Mouse (Mus musculus): Measurements from ENCODE around the gene Gm11562. TPM values are rescaled to one million over a fixed set of nuclear protein-coding genes. Genes with fewer than 3 reads are reported as not detected.

The Gm11562 gene
- total and polyA plus RNA-seq, 3 experiments, result not detected

DNA sequence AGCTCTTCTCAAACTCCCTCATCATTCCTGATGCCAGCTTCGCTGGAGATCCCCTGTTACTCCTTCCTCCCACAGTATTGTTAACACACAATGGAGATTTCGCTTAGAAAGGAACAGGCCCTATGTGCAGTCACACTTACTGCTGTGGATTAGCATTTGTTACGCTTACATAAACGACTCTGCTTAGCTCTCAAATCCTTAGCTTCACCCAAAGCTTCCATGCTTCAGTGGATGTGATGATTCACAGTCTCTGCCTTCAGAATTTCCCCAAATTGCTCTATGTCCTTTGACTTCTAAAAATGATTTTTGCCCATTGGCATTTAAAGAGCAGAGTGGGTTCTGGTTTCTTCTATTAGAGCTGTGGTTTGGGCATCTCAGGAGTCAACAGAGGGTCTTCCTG lies 47.1 kb downstream of the Gm11562 start:
- H3K27me3 ChIP-seq (ENCODE audit: control insufficient read depth in 1 of 2, insufficient read depth in 2 of 2, low read length in 2 of 2), result no peaks in the 10 kb centered on the region
- no peaks in the 10 kb centered on the region for H3K36me3 ChIP-seq (ENCODE audit: control insufficient read depth in 1 of 2, insufficient read depth in 2 of 2, low read length in 2 of 2)
- no peaks in the 10 kb centered on the region for H3K9me3 ChIP-seq (replicated peaks; ENCODE audit: insufficient read depth, low read length)
- H3K9ac ChIP-seq (ENCODE audit: control insufficient read depth, low read depth, low read length, poor library complexity, severe bottlenecking), result no peak overlapping the region
- H3K79me2 ChIP-seq (ENCODE audit: control insufficient read depth, insufficient read depth, low read length, poor library complexity), result no peaks in the 10 kb centered on the region
- TF ChIP-seq ZC3H11A (IDR thresholded peaks at IDR 0.05; ENCODE audit: low read depth, low read length) (no peak), MAZ (IDR thresholded peaks at IDR 0.05; ENCODE audit: low read depth, low read length) (no peak), KAT2A (conservative IDR thresholded peaks at IDR 0.05; ENCODE audit: low read depth, low read length) (no peak), UBTF (IDR thresholded peaks at IDR 0.05; ENCODE audit: borderline replicate concordance, insufficient read depth, low read depth, low read length) (no peak), MAX (IDR thresholded peaks at IDR 0.05; ENCODE audit: low read length) (no peak), RCOR1 (IDR thresholded peaks at IDR 0.05; ENCODE audit: low read depth, low read length) (no peak), TCF12 (IDR thresholded peaks at IDR 0.05; ENCODE audit: low read depth, low read length) (no peak), ZKSCAN1 (IDR thresholded peaks at IDR 0.05; ENCODE audit: low read depth, low read length) (no peak), NRF1 (IDR thresholded peaks at IDR 0.05; ENCODE audit: insufficient read depth, low read depth, low read length, poor library complexity, severe bottlenecking) (no peak), NELFE (IDR thresholded peaks at IDR 0.05; ENCODE audit: low read depth, low read length) (no peak), MEF2A (IDR thresholded peaks at IDR 0.05; ENCODE audit: extremely low read depth, insufficient replicate concordance, low read depth, low read length, poor library complexity, severe bottlenecking) (no peak), POLR2AphosphoS5 (IDR thresholded peaks at IDR 0.05; ENCODE audit: borderline replicate concordance, low read depth, low read length) (no peak)
- no peak overlapping the region for H3K4me3 ChIP-seq (ENCODE audit: control insufficient read depth in 1 of 2, insufficient read depth in 1 of 2, low read depth in 2 of 2, low read length in 2 of 2)
- H3K27ac ChIP-seq (ENCODE audit: control insufficient read depth, low read depth, low read length), result no peak overlapping the region
- DNase-seq (ENCODE audit: low read depth, low spot score), result no peak
- no peaks in the 10 kb centered on the region for H3K4me1 ChIP-seq (ENCODE audit: control insufficient read depth in 1 of 2, insufficient read depth in 2 of 2, low read length in 2 of 2)

Other genes starting within 250 kb of the Gm11562 start
Only the 30 nearest of the 38 such genes appear.
- not detected in 2 replicates for gene Krt20, start 182.3 kb downstream of the Gm11562 start, total RNA-seq (2012; rRNA removed)
- not detected for gene Krt20, start 182.3 kb downstream of the Gm11562 start, polyA plus RNA-seq (2012; ENCODE audit: insufficient read depth in 1 of 2, insufficient read length in 2 of 2, low read depth in 1 of 2, low replicate concordance in 2 of 2, missing spikeins in 1 of 2)
- not detected in 2 replicates for gene Krt23, start 127.3 kb downstream of the Gm11562 start, total RNA-seq (2012; rRNA removed)
- not detected for gene Krt23, start 127.3 kb downstream of the Gm11562 start, polyA plus RNA-seq (2012; ENCODE audit: insufficient read depth in 1 of 2, insufficient read length in 2 of 2, low read depth in 1 of 2, low replicate concordance in 2 of 2, missing spikeins in 1 of 2)
- not detected in 2 replicates for gene Krt39, start 99.1 kb downstream of the Gm11562 start, total RNA-seq (2012; rRNA removed)
- not detected for gene Krt39, start 99.1 kb downstream of the Gm11562 start, polyA plus RNA-seq (2012; ENCODE audit: insufficient read depth in 1 of 2, insufficient read length in 2 of 2, low read depth in 1 of 2, low replicate concordance in 2 of 2, missing spikeins in 1 of 2)
- gene Krt40, start 77.3 kb downstream of the Gm11562 start, total RNA-seq (2012; rRNA removed), result not detected in 2 replicates
- gene Krt40, start 77.3 kb downstream of the Gm11562 start, polyA plus RNA-seq (2012; ENCODE audit: insufficient read depth in 1 of 2, insufficient read length in 2 of 2, low read depth in 1 of 2, low replicate concordance in 2 of 2, missing spikeins in 1 of 2), result not detected
- gene Krtap3-3, start 69.6 kb downstream of the Gm11562 start, total RNA-seq (2012; rRNA removed), result not detected in 2 replicates
- not detected for gene Krtap3-3, start 69.6 kb downstream of the Gm11562 start, polyA plus RNA-seq (2012; ENCODE audit: insufficient read depth in 1 of 2, insufficient read length in 2 of 2, low read depth in 1 of 2, low replicate concordance in 2 of 2, missing spikeins in 1 of 2)
- not detected in 2 replicates for gene Krtap3-2, start 63.6 kb downstream of the Gm11562 start, total RNA-seq (2012; rRNA removed)
- not detected for gene Krtap3-2, start 63.6 kb downstream of the Gm11562 start, polyA plus RNA-seq (2012; ENCODE audit: insufficient read depth in 1 of 2, insufficient read length in 2 of 2, low read depth in 1 of 2, low replicate concordance in 2 of 2, missing spikeins in 1 of 2)
- gene Gm11939, start 61.0 kb downstream of the Gm11562 start, total RNA-seq (2012; rRNA removed), result not detected in 2 replicates
- not detected for gene Gm11939, start 61.0 kb downstream of the Gm11562 start, polyA plus RNA-seq (2012; ENCODE audit: insufficient read depth in 1 of 2, insufficient read length in 2 of 2, low read depth in 1 of 2, low replicate concordance in 2 of 2, missing spikeins in 1 of 2)
- gene Krtap3-1, start 53.8 kb downstream of the Gm11562 start, total RNA-seq (2012; rRNA removed), result not detected in 2 replicates
- not detected for gene Krtap3-1, start 53.8 kb downstream of the Gm11562 start, polyA plus RNA-seq (2012; ENCODE audit: insufficient read depth in 1 of 2, insufficient read length in 2 of 2, low read depth in 1 of 2, low replicate concordance in 2 of 2, missing spikeins in 1 of 2)
- gene Krtap1-5, start 39.4 kb downstream of the Gm11562 start, total RNA-seq (2012; rRNA removed), result not detected in 2 replicates
- gene Krtap1-5, start 39.4 kb downstream of the Gm11562 start, polyA plus RNA-seq (2012; ENCODE audit: insufficient read depth in 1 of 2, insufficient read length in 2 of 2, low read depth in 1 of 2, low replicate concordance in 2 of 2, missing spikeins in 1 of 2), result not detected
- not detected in 2 replicates for gene Krtap1-4, start 36.8 kb downstream of the Gm11562 start, total RNA-seq (2012; rRNA removed)
- not detected for gene Krtap1-4, start 36.8 kb downstream of the Gm11562 start, polyA plus RNA-seq (2012; ENCODE audit: insufficient read depth in 1 of 2, insufficient read length in 2 of 2, low read depth in 1 of 2, low replicate concordance in 2 of 2, missing spikeins in 1 of 2)
- not detected in 2 replicates for gene Krtap1-3, start 29.1 kb downstream of the Gm11562 start, total RNA-seq (2012; rRNA removed)
- not detected for gene Krtap1-3, start 29.1 kb downstream of the Gm11562 start, polyA plus RNA-seq (2012; ENCODE audit: insufficient read depth in 1 of 2, insufficient read length in 2 of 2, low read depth in 1 of 2, low replicate concordance in 2 of 2, missing spikeins in 1 of 2)
- not detected in 2 replicates for gene Krtap9-3, start 22.3 kb downstream of the Gm11562 start, total RNA-seq (2012; rRNA removed)
- gene Krtap9-3, start 22.3 kb downstream of the Gm11562 start, polyA plus RNA-seq (2012; ENCODE audit: insufficient read depth in 1 of 2, insufficient read length in 2 of 2, low read depth in 1 of 2, low replicate concordance in 2 of 2, missing spikeins in 1 of 2), result not detected
- not detected in 2 replicates for gene Gm11938, start 17.1 kb downstream of the Gm11562 start, total RNA-seq (2012; rRNA removed)
- gene Gm11938, start 17.1 kb downstream of the Gm11562 start, polyA plus RNA-seq (2012; ENCODE audit: insufficient read depth in 1 of 2, insufficient read length in 2 of 2, low read depth in 1 of 2, low replicate concordance in 2 of 2, missing spikeins in 1 of 2), result not detected
- not detected in 2 replicates for gene Gm11937, start 10.2 kb downstream of the Gm11562 start, total RNA-seq (2012; rRNA removed)
- gene Gm11937, start 10.2 kb downstream of the Gm11562 start, polyA plus RNA-seq (2012; ENCODE audit: insufficient read depth in 1 of 2, insufficient read length in 2 of 2, low read depth in 1 of 2, low replicate concordance in 2 of 2, missing spikeins in 1 of 2), result not detected
- not detected in 2 replicates for gene Krtap2-4, start 5.6 kb downstream of the Gm11562 start, total RNA-seq (2012; rRNA removed)
- gene Krtap2-4, start 5.6 kb downstream of the Gm11562 start, polyA plus RNA-seq (2012; ENCODE audit: insufficient read depth in 1 of 2, insufficient read length in 2 of 2, low read depth in 1 of 2, low replicate concordance in 2 of 2, missing spikeins in 1 of 2), result not detected
- not detected in 2 replicates for gene Krtap4-1, start 7.8 kb upstream of the Gm11562 start, total RNA-seq (2012; rRNA removed)
- gene Krtap4-1, start 7.8 kb upstream of the Gm11562 start, polyA plus RNA-seq (2012; ENCODE audit: insufficient read depth in 1 of 2, insufficient read length in 2 of 2, low read depth in 1 of 2, low replicate concordance in 2 of 2, missing spikeins in 1 of 2), result not detected
- gene Krtap4-2, start 14.6 kb upstream of the Gm11562 start, total RNA-seq (2012; rRNA removed), result not detected in 2 replicates
- not detected for gene Krtap4-2, start 14.6 kb upstream of the Gm11562 start, polyA plus RNA-seq (2012; ENCODE audit: insufficient read depth in 1 of 2, insufficient read length in 2 of 2, low read depth in 1 of 2, low replicate concordance in 2 of 2, missing spikeins in 1 of 2)
- gene Krtap4-7, start 23.7 kb upstream of the Gm11562 start, total RNA-seq (2012; rRNA removed), result not detected in 2 replicates
- not detected for gene Krtap4-7, start 23.7 kb upstream of the Gm11562 start, polyA plus RNA-seq (2012; ENCODE audit: insufficient read depth in 1 of 2, insufficient read length in 2 of 2, low read depth in 1 of 2, low replicate concordance in 2 of 2, missing spikeins in 1 of 2)
- not detected in 2 replicates for gene Gm11555, start 29.8 kb upstream of the Gm11562 start, total RNA-seq (2012; rRNA removed)
- gene Gm11555, start 29.8 kb upstream of the Gm11562 start, polyA plus RNA-seq (2012; ENCODE audit: insufficient read depth in 1 of 2, insufficient read length in 2 of 2, low read depth in 1 of 2, low replicate concordance in 2 of 2, missing spikeins in 1 of 2), result not detected
- not detected in 2 replicates for gene Gm11563, start 38.5 kb upstream of the Gm11562 start, total RNA-seq (2012; rRNA removed)
- not detected for gene Gm11563, start 38.5 kb upstream of the Gm11562 start, polyA plus RNA-seq (2012; ENCODE audit: insufficient read depth in 1 of 2, insufficient read length in 2 of 2, low read depth in 1 of 2, low replicate concordance in 2 of 2, missing spikeins in 1 of 2)
- gene Krtap4-6, start 45.5 kb upstream of the Gm11562 start, total RNA-seq (2012; rRNA removed), result not detected in 2 replicates
- not detected for gene Krtap4-6, start 45.5 kb upstream of the Gm11562 start, polyA plus RNA-seq (2012; ENCODE audit: insufficient read depth in 1 of 2, insufficient read length in 2 of 2, low read depth in 1 of 2, low replicate concordance in 2 of 2, missing spikeins in 1 of 2)
- gene Gm14190, start 70.3 kb upstream of the Gm11562 start, total RNA-seq (2012; rRNA removed), result not detected in 2 replicates
- not detected for gene Gm14190, start 70.3 kb upstream of the Gm11562 start, polyA plus RNA-seq (2012; ENCODE audit: insufficient read depth in 1 of 2, insufficient read length in 2 of 2, low read depth in 1 of 2, low replicate concordance in 2 of 2, missing spikeins in 1 of 2)
- gene Gm14180, start 113.9 kb upstream of the Gm11562 start, total RNA-seq (2012; rRNA removed), result not detected in 2 replicates
- gene Gm14180, start 113.9 kb upstream of the Gm11562 start, polyA plus RNA-seq (2012; ENCODE audit: insufficient read depth in 1 of 2, insufficient read length in 2 of 2, low read depth in 1 of 2, low replicate concordance in 2 of 2, missing spikeins in 1 of 2), result not detected
- gene Gm11595, start 152.5 kb upstream of the Gm11562 start, total RNA-seq (2012; rRNA removed), result not detected in 2 replicates
- not detected for gene Gm11595, start 152.5 kb upstream of the Gm11562 start, polyA plus RNA-seq (2012; ENCODE audit: insufficient read depth in 1 of 2, insufficient read length in 2 of 2, low read depth in 1 of 2, low replicate concordance in 2 of 2, missing spikeins in 1 of 2)
- not detected in 2 replicates for gene Krtap4-8, start 160.3 kb upstream of the Gm11562 start, total RNA-seq (2012; rRNA removed)
- not detected for gene Krtap4-8, start 160.3 kb upstream of the Gm11562 start, polyA plus RNA-seq (2012; ENCODE audit: insufficient read depth in 1 of 2, insufficient read length in 2 of 2, low read depth in 1 of 2, low replicate concordance in 2 of 2, missing spikeins in 1 of 2)
- gene Krtap4-9, start 164.8 kb upstream of the Gm11562 start, total RNA-seq (2012; rRNA removed), result not detected in 2 replicates
- not detected for gene Krtap4-9, start 164.8 kb upstream of the Gm11562 start, polyA plus RNA-seq (2012; ENCODE audit: insufficient read depth in 1 of 2, insufficient read length in 2 of 2, low read depth in 1 of 2, low replicate concordance in 2 of 2, missing spikeins in 1 of 2)
- gene Gm11596, start 173.0 kb upstream of the Gm11562 start, total RNA-seq (2012; rRNA removed), result not detected in 2 replicates
- not detected for gene Gm11596, start 173.0 kb upstream of the Gm11562 start, polyA plus RNA-seq (2012; ENCODE audit: insufficient read depth in 1 of 2, insufficient read length in 2 of 2, low read depth in 1 of 2, low replicate concordance in 2 of 2, missing spikeins in 1 of 2)
- not detected in 2 replicates for gene Gm11569, start 178.5 kb upstream of the Gm11562 start, total RNA-seq (2012; rRNA removed)
- not detected for gene Gm11569, start 178.5 kb upstream of the Gm11562 start, polyA plus RNA-seq (2012; ENCODE audit: insufficient read depth in 1 of 2, insufficient read length in 2 of 2, low read depth in 1 of 2, low replicate concordance in 2 of 2, missing spikeins in 1 of 2)
- not detected in 2 replicates for gene Gm11554, start 184.0 kb upstream of the Gm11562 start, total RNA-seq (2012; rRNA removed)
- not detected for gene Gm11554, start 184.0 kb upstream of the Gm11562 start, polyA plus RNA-seq (2012; ENCODE audit: insufficient read depth in 1 of 2, insufficient read length in 2 of 2, low read depth in 1 of 2, low replicate concordance in 2 of 2, missing spikeins in 1 of 2)
- not detected in 2 replicates for gene Krtap4-13, start 189.5 kb upstream of the Gm11562 start, total RNA-seq (2012; rRNA removed)
- not detected for gene Krtap4-13, start 189.5 kb upstream of the Gm11562 start, polyA plus RNA-seq (2012; ENCODE audit: insufficient read depth in 1 of 2, insufficient read length in 2 of 2, low read depth in 1 of 2, low replicate concordance in 2 of 2, missing spikeins in 1 of 2)